Mouse (Mus musculus) heart, postnatal 0 days (tissue): Measurements from ENCODE around the gene Elavl4. TPM values are rescaled to one million over a fixed set of nuclear protein-coding genes. Genes with fewer than 3 reads are reported as not detected.
A peak's percentile ranks its signal among the peaks of the same experiment; 100 is the strongest.

Experiments used
- ATAC-seq: fragments of 200-750 bp; cut with Nextera tagmentation; 2 replicates; pipeline ENCODE4 v1.8.0; 2017; ENCODE audit warnings: low read depth, moderate number of reproducible peaks, moderate library complexity; ENCODE audit not compliant: insufficient read depth
- DNase-seq: peaks from one replicate; pipeline ENCODE4 v3.0.0-alpha.2; 2016; ENCODE audit warnings: low spot score
- H3K27ac ChIP-seq: fragments of 300-500 bp; sonication (generic); 2 replicates; pipeline ENCODE4 v1.5.1; 2014; ENCODE audit warnings: low read depth, mild to moderate bottlenecking
- H3K27me3 ChIP-seq: fragments of 300-500 bp; sonication (generic); 2 replicates; pipeline ENCODE4 v1.6.1; 2014; ENCODE audit warnings: low read length, mixed read lengths; ENCODE audit not compliant: control insufficient read depth, insufficient read depth
- H3K36me3 ChIP-seq: fragments of 300-500 bp; sonication (generic); replicated peaks from 2 replicates; pipeline ENCODE4 v1.6.1; 2014; ENCODE audit warnings: low read length, mixed read lengths; ENCODE audit not compliant: control insufficient read depth, insufficient read depth
- H3K4me1 ChIP-seq: fragments of 300-500 bp; sonication (generic); 2 replicates; pipeline ENCODE4 v1.6.1; 2014; ENCODE audit warnings: antibody characterized with exemption; ENCODE audit not compliant: control insufficient read depth, insufficient read depth
- H3K4me2 ChIP-seq: fragments of 300-500 bp; sonication (generic); 2 replicates; pipeline ENCODE4 v1.6.1; 2014; ENCODE audit warnings: low read depth, mild to moderate bottlenecking, low read length, moderate library complexity
- H3K4me3 ChIP-seq: fragments of 300-500 bp; sonication (generic); 2 replicates; pipeline ENCODE4 v1.5.1; 2014; ENCODE audit warnings: low read depth, low read length
- H3K9ac ChIP-seq: fragments of 300-500 bp; sonication (generic); replicated peaks from 2 replicates; pipeline ENCODE4 v1.6.1; 2014; ENCODE audit warnings: low read depth, low read length, mixed read lengths
- H3K9me3 ChIP-seq: fragments of 300-500 bp; sonication (generic); replicated peaks from 2 replicates; pipeline ENCODE4 v1.6.1; 2016; ENCODE audit warnings: low read length; ENCODE audit not compliant: control insufficient read depth
- CTCF ChIP-seq: IDR thresholded peaks from 2 replicates; pipeline ENCODE4 v1.5.1; 2016; ENCODE audit warnings: antibody characterized with exemption, control low read depth, low read depth
- EP300 ChIP-seq: IDR thresholded peaks from 2 replicates; pipeline ENCODE4 v1.6.1; 2016; ENCODE audit warnings: antibody characterized with exemption, low read depth
- WGBS: fragments of 180-500 bp; shearing (Covaris S2); extraction: QIAGEN DNeasy Blood & Tissue Kit; methylation state at CpG from one replicate; pipeline ENCODE4 v1.1.7; 2014; 5-methylcytosine and 5-hydroxymethylcytosine counted together
- polyA plus RNA-seq: library from polyadenylated mRNA; unstranded; fragments of >200 nt; fragmentation: Nextera tagmentation; extraction: Ambion mirVana; gene quantifications from 2 replicates; pipeline ENCODE4 v1.2.1, GENCODE M21; 2015
- total RNA-seq: library from RNA; depleted of rRNA; stranded (reverse); fragments of >200 nt; gene quantifications from 2 replicates; pipeline ENCODE4 v1.2.3, GENCODE M21; 2014; ENCODE audit warnings: low replicate concordance

The Elavl4 gene
- total and polyA plus RNA-seq, 2 experiments from 2014 or later: 0.98 TPM; not detected in 1

DNA sequence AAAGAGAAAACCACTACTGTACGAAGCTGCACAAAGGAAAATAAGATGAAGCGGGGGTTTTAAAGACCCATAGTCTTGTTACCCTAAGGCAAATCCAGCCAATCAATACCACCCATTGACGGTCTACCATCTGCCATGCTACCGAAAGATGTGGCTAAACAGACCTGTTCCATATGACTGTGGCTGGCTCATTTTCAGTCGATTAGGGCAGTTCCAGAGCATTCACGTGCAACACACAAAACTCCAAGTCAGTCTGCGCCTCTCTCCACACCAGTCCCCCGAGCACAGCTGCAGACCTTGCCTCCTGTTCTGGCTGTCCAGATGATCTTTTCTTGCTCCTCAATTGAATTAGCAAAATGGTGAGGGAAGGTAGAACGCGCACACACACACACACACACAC, 59.2 kb downstream of the Elavl4 start:
- WGBS: 77% methylated on average over 10 of the region's 10 CpGs

DNA sequence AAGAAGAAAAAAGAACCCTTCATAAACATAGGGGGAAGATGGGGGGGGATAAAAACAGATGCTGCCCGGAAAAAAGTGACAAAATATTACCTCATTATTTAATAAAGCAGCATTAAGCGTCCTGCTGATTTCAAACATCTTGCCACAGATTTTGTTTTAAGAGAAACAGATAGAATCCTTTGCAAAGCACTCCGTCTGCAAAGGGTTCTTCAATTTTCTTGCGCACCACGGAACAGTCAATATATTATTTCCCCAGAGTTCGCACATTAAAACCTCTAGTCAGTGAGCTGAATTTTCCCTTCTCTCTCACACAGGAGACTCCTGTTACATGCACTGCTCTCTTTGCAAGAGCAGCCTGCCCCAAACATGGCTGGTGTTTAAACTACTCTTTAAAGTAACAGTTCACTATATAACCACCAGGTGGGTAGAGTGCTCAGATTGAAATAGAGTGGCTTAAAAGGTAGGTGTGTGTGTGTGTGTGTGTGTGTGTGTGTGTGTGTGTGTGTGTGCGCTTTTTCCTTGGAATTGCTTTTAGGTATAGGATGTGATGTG, 61.1 kb downstream of the Elavl4 start:
- ATAC-seq: no peak
- H3K9ac ChIP-seq: no peak overlapping the region

More for the DNA sequence above, 59.2 kb downstream of the Elavl4 start:
- Histone ChIP-seq H3K4me3 (no peak overlapping the region), H3K9me3 (no peaks in the 10 kb centered on the region), H3K36me3 (no peaks in the 10 kb centered on the region), H3K4me2 (no peak overlapping the region), H3K27ac (no peak overlapping the region), H3K27me3 (no peaks in the 10 kb centered on the region), H3K9ac (no peak overlapping the region), H3K4me1 (no peaks in the 10 kb centered on the region)
- no peak for DNase-seq
- no peak for TF ChIP-seq CTCF
- no peak for TF ChIP-seq EP300
- no peak for ATAC-seq

DNA sequence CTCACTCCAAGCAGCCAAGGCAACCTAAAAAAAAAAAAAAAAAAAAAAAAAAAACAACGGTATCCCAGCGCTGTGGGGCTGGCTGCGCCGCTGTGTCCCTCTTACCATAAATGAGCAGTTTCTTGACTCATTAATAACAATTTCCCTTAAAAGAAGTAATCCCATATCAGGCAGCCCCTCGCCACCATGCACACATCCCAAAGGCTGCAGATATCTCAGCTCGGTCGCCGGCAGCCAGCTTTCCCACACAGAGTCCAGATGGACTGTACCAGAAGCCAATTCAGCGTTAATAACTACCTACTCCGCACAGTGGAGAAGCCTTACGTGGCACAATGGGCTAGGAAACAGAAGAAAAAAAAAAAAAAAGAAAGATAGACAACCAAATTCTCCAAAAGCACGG, 61.7 kb downstream of the Elavl4 start:
- Histone ChIP-seq H3K4me1 (peaks cover 8% of the 10 kb centered on the region; the same call in 1 of the 2 replicates), H3K27ac (no peak overlapping the region), H3K4me3 (no peak overlapping the region), H3K36me3 (no peaks in the 10 kb centered on the region), H3K9ac (no peak overlapping the region), H3K4me2 (no peak overlapping the region), H3K27me3 (no peaks in the 10 kb centered on the region), H3K9me3 (no peaks in the 10 kb centered on the region)
- ATAC-seq (no peak), DNase-seq (no peak)
- WGBS: 72% methylated on average over 12 of the region's 12 CpGs
- TF ChIP-seq CTCF (no peak), EP300 (no peak)

More for the DNA sequence above, 61.1 kb downstream of the Elavl4 start:
- no peaks in the 10 kb centered on the region for H3K9me3 ChIP-seq
- 75% methylated on average over 7 of the region's 7 CpGs for WGBS
- no peaks in the 10 kb centered on the region for H3K27me3 ChIP-seq
- no peak for DNase-seq
- no peak overlapping the region for H3K4me2 ChIP-seq
- no peaks in the 10 kb centered on the region for H3K36me3 ChIP-seq
- H3K27ac ChIP-seq: no peak overlapping the region
- H3K4me1 ChIP-seq: peaks cover 4% of the 10 kb centered on the region; the same call in 1 of the 2 replicates
- TF ChIP-seq CTCF (no peak), EP300 (no peak)
- H3K4me3 ChIP-seq: no peak overlapping the region

DNA sequence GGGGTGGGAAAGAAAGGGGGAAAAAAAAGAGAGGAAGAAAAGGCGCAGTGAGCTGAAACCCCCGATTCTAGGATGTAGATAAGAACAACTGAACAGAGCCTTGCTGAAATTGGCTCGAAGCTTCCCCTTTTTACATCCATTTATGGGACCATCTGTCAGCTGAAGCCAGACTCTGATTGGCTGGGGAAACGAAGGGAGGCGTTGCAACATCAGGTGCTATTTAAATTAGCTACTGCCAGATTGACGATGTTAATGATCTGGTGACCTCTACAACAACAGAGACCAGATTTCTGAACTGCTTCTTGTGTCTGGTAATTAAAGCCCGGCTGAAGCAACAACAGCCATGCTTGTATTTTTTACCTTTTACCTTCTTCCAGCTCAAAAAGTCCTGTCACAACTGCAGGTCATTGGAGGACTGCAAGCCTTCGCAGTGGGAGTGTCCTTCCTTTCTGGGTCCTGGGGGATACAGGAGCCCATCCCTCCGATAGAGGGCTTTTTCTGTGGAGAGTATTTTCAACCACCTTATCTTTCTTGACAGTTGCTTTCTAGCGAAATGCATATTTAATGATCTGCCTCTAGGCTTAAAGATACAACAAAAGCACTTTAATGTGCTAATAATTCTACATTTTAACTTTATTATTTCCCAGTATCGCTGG, 64.2 kb downstream of the Elavl4 start:
- TF ChIP-seq CTCF (no peak), EP300 (no peak)
- no peak for ATAC-seq
- H3K36me3 ChIP-seq: no peaks in the 10 kb centered on the region
- H3K27me3 ChIP-seq: no peaks in the 10 kb centered on the region
- peaks cover 8% of the 10 kb centered on the region; the same call in 1 of the 2 replicates for H3K4me1 ChIP-seq
- no peaks in the 10 kb centered on the region for H3K9me3 ChIP-seq
- no peak overlapping the region for H3K9ac ChIP-seq
- H3K4me2 ChIP-seq: 0 out of 2 replicates have a peak overlapping the region, but pooled peaks have one; percentile 51
- no peak for DNase-seq
- no peak overlapping the region for H3K27ac ChIP-seq
- H3K4me3 ChIP-seq: no peak overlapping the region
- 35% methylated on average over 11 of the region's 11 CpGs for WGBS

DNA sequence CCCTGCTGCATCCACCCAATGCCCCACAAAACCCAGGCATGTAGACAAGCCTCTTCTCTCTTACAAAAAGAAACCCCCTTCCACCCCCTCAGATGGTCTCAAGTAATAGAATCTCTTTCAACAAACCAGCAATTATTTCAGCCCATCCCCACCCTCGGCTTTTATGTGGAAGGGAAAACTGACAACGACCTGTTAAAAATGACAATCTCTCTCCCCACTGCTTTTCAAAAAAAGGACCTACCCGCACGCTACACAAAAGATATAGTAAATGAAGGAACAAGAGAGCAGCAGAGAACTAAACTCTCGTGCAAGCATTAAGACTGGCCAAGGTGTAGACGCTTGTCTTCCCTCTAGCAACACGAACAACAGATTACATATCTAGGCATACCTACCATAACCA, 64.9 kb downstream of the Elavl4 start:
- Histone ChIP-seq H3K4me2 (peak overlapping the region; percentile 51; the same call in 1 of the 2 replicates), H3K27me3 (no peaks in the 10 kb centered on the region), H3K36me3 (no peaks in the 10 kb centered on the region), H3K4me1 (peaks cover 8% of the 10 kb centered on the region; the same call in 1 of the 2 replicates), H3K27ac (no peak overlapping the region), H3K9ac (no peak overlapping the region), H3K9me3 (no peaks in the 10 kb centered on the region), H3K4me3 (peak overlapping the region; percentile 22; the same call in 1 of the 2 replicates)
- no peak for ATAC-seq
- WGBS: 71% methylated on average over 7 of the region's 7 CpGs
- TF ChIP-seq CTCF (no peak), EP300 (no peak)
- DNase-seq: no peak
